Mouse (Mus musculus) bone marrow, adult 2 months (tissue): ENCODE data around the gene Btg4.

Experiments
- CTCF ChIP-seq: fragments of 200-500 bp; IDR thresholded peaks from 2 replicates; pipeline ENCODE4 v1.5.1; 2011; ENCODE audit warnings: low read length, control low read depth; ENCODE audit not compliant: control insufficient read depth, insufficient read depth
- POLR2A ChIP-seq: fragments of 200-500 bp; IDR thresholded peaks from 2 replicates; pipeline ENCODE4 v1.6.1; 2011; ENCODE audit warnings: low read depth, mild to moderate bottlenecking, control low read depth, low read length, borderline replicate concordance; ENCODE audit not compliant: control insufficient read depth

- TF ChIP-seq POLR2A (no peak), CTCF (no peak)
Measured at GRCm38 (mm10) chr9:51105751-51106150, 45.0 kb downstream of the Btg4 start.
